Mouse (Mus musculus) lung, postnatal 0 days (tissue): Measurements from ENCODE around the gene Vegfa. TPM values are rescaled to one million over a fixed set of nuclear protein-coding genes. Genes with fewer than 3 reads are reported as not detected.

Experiments
- ATAC-seq: fragments of 200-750 bp; cut with Nextera tagmentation; 2 replicates; pipeline ENCODE4 v1.8.0; 2017; ENCODE audit warnings: moderate library complexity
- DNase-seq: peaks from one replicate; pipeline ENCODE4 v3.0.0-alpha.2; 2016; ENCODE audit warnings: low spot score
- H3K27ac ChIP-seq: fragments of 300-500 bp; sonication (generic); 2 replicates; pipeline ENCODE4 v1.5.1; 2014; ENCODE audit warnings: antibody characterized with exemption, mild to moderate bottlenecking, low read length, mixed read lengths
- H3K27me3 ChIP-seq: fragments of 300-500 bp; sonication (generic); replicated peaks from 2 replicates; pipeline ENCODE4 v1.6.1; 2014; ENCODE audit warnings: low read length, mixed read lengths; ENCODE audit not compliant: insufficient read depth
- H3K36me3 ChIP-seq: fragments of 300-500 bp; sonication (generic); 2 replicates; pipeline ENCODE4 v1.6.1; 2014; ENCODE audit warnings: low read length, mixed read lengths; ENCODE audit not compliant: insufficient read depth
- H3K4me1 ChIP-seq: fragments of 300-500 bp; sonication (generic); 2 replicates; pipeline ENCODE4 v1.6.1; 2014; ENCODE audit warnings: antibody characterized with exemption, low read depth, low read length, mixed read lengths; ENCODE audit not compliant: insufficient read depth
- H3K4me2 ChIP-seq: fragments of 300-500 bp; sonication (generic); replicated peaks from 2 replicates; pipeline ENCODE4 v1.6.1; 2014; ENCODE audit warnings: low read depth, mild to moderate bottlenecking, low read length, moderate library complexity, mixed read lengths
- H3K4me3 ChIP-seq: fragments of 300-500 bp; sonication (generic); 2 replicates; pipeline ENCODE4 v1.5.1; 2014; ENCODE audit warnings: low read depth, low read length
- H3K9ac ChIP-seq: fragments of 300-500 bp; sonication (generic); replicated peaks from 2 replicates; pipeline ENCODE4 v1.6.1; 2014; ENCODE audit warnings: low read depth, mild to moderate bottlenecking
- H3K9me3 ChIP-seq: fragments of 300-500 bp; sonication (generic); 2 replicates; pipeline ENCODE4 v1.6.1; 2016; ENCODE audit warnings: low read length, mixed read lengths
- CTCF ChIP-seq: IDR thresholded peaks from 2 replicates; pipeline ENCODE4 v1.5.1; 2016; ENCODE audit warnings: antibody characterized with exemption, mild to moderate bottlenecking
- EP300 ChIP-seq: IDR thresholded peaks from 2 replicates; pipeline ENCODE4 v1.6.1; 2016; ENCODE audit warnings: antibody characterized with exemption, mild to moderate bottlenecking, control low read depth
- WGBS: fragments of 180-500 bp; shearing (Covaris S2); extraction: QIAGEN DNeasy Blood & Tissue Kit; methylation state at CpG from one replicate; pipeline ENCODE4 v1.1.7; 2014; 5-methylcytosine and 5-hydroxymethylcytosine counted together
- polyA plus RNA-seq: library from polyadenylated mRNA; unstranded; fragments of >200 nt; fragmentation: Nextera tagmentation; extraction: Ambion mirVana; gene quantifications from 2 replicates; pipeline ENCODE4 v1.2.1, GENCODE M21; 2015

Vegfa gene
- polyA plus RNA-seq, 1 experiment from 2014 or later, result 21.4 TPM

DNA sequence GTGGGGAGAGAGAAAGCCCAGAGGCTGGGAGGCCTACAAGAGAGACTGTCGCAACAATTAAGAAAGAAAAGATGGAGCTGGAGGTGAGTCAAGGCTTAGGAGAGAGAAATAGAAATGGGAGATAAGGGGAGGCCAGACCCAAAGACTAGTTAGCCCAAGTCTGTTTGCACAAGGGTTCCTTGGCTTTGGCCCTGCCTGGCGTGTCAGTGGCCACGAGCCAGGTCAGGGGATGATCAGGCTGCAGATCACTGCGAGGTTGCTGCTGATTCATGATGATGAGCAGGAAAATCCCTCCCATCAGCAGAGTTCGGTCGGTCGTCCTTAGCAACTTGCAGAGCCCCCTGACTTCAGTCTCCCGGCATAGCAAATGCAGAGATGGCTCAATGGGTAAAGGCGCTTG is 37.9 kb upstream of the Vegfa start:
- 65% methylated on average over 9 of the region's 9 CpGs for WGBS
- no peak for DNase-seq

DNA sequence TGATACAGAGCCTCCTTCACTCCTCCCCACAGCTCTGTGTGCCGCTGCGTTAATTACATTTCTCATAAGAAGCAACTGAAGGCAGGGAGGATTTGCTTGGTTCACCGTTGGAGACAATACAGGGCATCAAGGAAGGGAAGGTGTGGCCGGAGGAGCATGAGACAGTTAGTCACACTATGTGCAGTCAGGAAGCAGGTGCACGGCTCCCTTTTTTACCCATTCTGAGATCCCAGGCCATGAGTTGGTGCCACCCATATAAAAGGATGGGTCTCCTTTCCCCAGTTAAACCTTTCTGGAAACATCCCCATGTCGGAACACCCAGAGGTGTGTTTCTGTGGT is 31.8 kb upstream of the Vegfa start:
- Histone ChIP-seq H3K9me3 (no peaks in the 10 kb centered on the region), H3K4me1 (peaks cover 12% of the 10 kb centered on the region), H3K4me3 (no peak overlapping the region), H3K27ac (peak overlapping the region; percentile 26; the same call in 1 of the 2 replicates), H3K4me2 (no peak overlapping the region; the same call in 1 of the 2 replicates), H3K27me3 (no peaks in the 10 kb centered on the region), H3K9ac (no peak overlapping the region), H3K36me3 (no peaks in the 10 kb centered on the region)
- whole genome bisulfite sequencing, result 37% methylated on average over 6 of the region's 6 CpGs
- ATAC-seq (no peak), DNase-seq (no peak)
- no peak for TF ChIP-seq CTCF

More for the DNA sequence above, 37.9 kb upstream of the Vegfa start:
- Histone ChIP-seq H3K4me2 (no peak overlapping the region), H3K27me3 (no peaks in the 10 kb centered on the region), H3K36me3 (no peaks in the 10 kb centered on the region), H3K27ac (no peak overlapping the region), H3K4me1 (peaks cover 5% of the 10 kb centered on the region; the same call in 1 of the 2 replicates), H3K4me3 (no peak overlapping the region), H3K9me3 (no peaks in the 10 kb centered on the region), H3K9ac (no peak overlapping the region)
- ATAC-seq, result no peak
- TF ChIP-seq EP300 (no peak), CTCF (no peak)

DNA sequence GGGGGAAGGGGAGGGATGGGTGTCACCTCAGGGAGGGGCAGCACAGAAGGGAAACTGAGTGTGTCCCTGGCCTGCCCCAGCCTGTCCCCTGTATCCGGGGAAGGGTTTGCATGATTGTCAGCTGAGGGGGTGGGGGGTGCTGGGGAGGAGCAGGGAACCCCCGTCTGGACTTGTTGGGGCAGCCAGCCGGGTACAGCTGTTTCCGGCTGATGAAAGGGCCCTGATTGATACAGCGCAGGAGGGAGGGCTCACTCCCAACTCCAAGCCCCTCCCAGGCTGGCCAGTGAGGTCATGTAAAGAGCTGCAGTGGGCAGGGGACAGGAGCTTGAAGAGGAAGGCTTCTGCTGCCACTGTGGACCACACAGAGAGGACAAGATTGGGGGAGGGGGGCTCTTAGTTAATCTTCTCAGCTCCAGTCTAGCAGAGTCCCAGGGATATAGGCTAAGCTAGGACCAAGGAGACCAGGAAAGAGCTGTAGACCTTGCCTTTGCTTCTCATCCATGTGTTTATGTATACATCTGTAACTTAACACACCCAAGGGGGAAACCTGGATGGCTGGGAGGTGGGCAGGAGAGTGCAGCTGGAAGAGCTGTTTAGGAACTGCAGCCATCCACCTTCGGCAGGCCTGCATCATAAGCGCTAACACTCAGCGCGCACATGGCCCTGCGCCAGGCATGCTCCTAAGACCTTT is 31.3 kb upstream of the Vegfa start:
- Histone ChIP-seq H3K27ac (peak overlapping the region; percentile 26; the same call in 1 of the 2 replicates), H3K9me3 (no peaks in the 10 kb centered on the region), H3K36me3 (no peaks in the 10 kb centered on the region), H3K9ac (no peak overlapping the region), H3K4me2 (no peak overlapping the region; the same call in 1 of the 2 replicates), H3K27me3 (no peaks in the 10 kb centered on the region), H3K4me1 (peaks cover 12% of the 10 kb centered on the region), H3K4me3 (no peak overlapping the region)
- 19% methylated on average over 10 of the region's 10 CpGs for WGBS
- ATAC-seq (peak; percentile 93), DNase-seq (peak; percentile 83)
- TF ChIP-seq CTCF (no peak), EP300 (peak; percentile 76)

DNA sequence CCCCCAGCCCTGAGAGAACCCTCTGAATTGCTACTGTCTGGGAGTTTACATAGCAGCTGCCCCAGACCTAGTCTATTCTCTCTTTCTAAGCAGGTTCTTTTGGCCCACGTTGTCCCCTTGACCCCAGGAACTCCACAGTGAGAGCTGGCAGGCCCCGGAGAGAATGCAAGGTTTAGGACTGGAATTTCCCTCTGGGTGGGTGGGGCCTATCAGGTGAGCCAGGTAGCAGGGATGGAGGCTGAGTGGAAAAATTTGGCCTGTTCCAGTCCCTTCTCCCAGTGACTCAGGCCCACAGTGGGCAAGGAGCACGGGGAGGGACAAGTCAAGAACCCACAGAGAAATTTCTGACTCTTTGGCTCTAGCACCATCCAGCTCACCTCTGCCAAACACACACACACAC is 28.1 kb upstream of the Vegfa start:
- 53% methylated on average over 3 of the region's 3 CpGs for WGBS
- no peak for ATAC-seq

DNA sequence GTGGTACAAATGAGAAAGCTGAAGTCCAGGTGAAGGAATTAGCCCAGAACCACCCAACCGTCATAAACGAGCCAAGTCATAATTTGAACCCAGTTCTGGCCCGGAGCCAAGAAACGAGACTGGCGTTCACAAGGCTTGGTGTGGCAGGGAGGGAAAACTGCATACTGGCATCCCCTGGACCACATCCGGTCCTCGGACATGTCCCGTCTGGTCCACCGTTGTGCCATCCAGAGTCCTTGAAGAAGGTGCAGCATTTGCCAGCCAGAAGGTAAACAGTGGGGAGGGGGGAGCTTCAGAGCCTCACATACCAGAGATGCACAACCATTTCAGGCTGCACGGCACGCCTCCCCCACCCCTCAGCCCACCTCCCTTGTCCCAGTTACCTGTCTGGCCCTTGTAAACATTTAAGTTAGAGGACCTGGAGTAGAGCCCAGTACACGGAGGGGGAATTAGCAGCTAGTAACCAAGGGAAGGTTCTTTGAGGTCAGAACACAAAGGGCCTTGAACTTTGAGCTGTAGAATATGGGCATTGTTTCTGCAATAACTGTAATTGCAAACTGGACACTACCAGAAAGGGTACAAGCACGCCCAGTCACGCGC is 27.2 kb upstream of the Vegfa start:
- TF ChIP-seq EP300, result peak; percentile 36; the same call in 1 of the 2 replicates
- no peak for TF ChIP-seq CTCF
- no peak overlapping the region for H3K4me3 ChIP-seq
- DNase-seq (peak; percentile 39), ATAC-seq (peak; percentile 39)
- H3K36me3 ChIP-seq, result no peaks in the 10 kb centered on the region
- 50% methylated on average over 15 of the region's 15 CpGs for WGBS
- no peak overlapping the region for H3K9ac ChIP-seq
- H3K4me1 ChIP-seq, result peaks cover 12% of the 10 kb centered on the region
- no peak overlapping the region for H3K4me2 ChIP-seq
- H3K9me3 ChIP-seq, result no peaks in the 10 kb centered on the region
- H3K27me3 ChIP-seq, result no peaks in the 10 kb centered on the region
- H3K27ac ChIP-seq, result no peak overlapping the region

More for the DNA sequence above, 28.1 kb upstream of the Vegfa start:
- Histone ChIP-seq H3K4me3 (no peak overlapping the region), H3K27me3 (no peaks in the 10 kb centered on the region), H3K4me2 (no peak overlapping the region), H3K9ac (no peak overlapping the region), H3K9me3 (no peaks in the 10 kb centered on the region), H3K4me1 (peaks cover 12% of the 10 kb centered on the region), H3K36me3 (no peaks in the 10 kb centered on the region), H3K27ac (no peak overlapping the region)
- TF ChIP-seq CTCF, result no peak
- TF ChIP-seq EP300, result no peak
- no peak for DNase-seq

DNA sequence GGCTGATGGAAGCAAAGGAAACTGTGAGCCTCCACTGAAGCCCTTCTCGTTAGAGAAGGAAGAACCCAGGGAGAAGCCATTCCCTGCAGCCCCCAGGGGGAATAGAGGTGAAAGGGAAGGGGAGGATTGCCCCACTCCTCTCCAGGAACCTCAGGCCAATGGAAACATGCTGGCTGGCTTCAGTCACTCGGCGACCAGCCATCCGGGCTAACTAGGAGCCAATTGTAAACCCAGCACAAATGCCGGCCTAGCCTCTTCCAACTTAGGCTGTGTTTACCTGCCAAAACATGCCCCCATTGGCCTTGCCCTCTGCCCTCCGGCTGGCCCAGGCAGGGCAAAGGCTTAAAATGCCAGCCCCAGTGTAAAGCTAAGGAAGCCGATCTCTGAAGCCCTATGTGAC is 24.1 kb upstream of the Vegfa start:
- no peak overlapping the region for H3K4me2 ChIP-seq
- H3K4me3 ChIP-seq, result no peak overlapping the region
- ATAC-seq (no peak), DNase-seq (no peak)
- H3K27ac ChIP-seq, result no peak overlapping the region
- no peaks in the 10 kb centered on the region for H3K4me1 ChIP-seq
- TF ChIP-seq CTCF (no peak), EP300 (no peak)
- no peaks in the 10 kb centered on the region for H3K27me3 ChIP-seq
- WGBS, result 67% methylated on average over 7 of the region's 7 CpGs
- H3K9me3 ChIP-seq, result no peaks in the 10 kb centered on the region
- H3K9ac ChIP-seq, result no peak overlapping the region
- no peaks in the 10 kb centered on the region for H3K36me3 ChIP-seq
